Mouse (Mus musculus) heart, postnatal 0 days (tissue): ENCODE measurements around the gene Nav2. TPM values are rescaled to one million over a fixed set of nuclear protein-coding genes. Genes with fewer than 3 reads are reported as not detected.

Source experiments
- ATAC-seq: fragments of 200-750 bp; cut with Nextera tagmentation; 2 replicates; pipeline ENCODE4 v1.8.0; 2017; ENCODE audit warnings: low read depth, moderate number of reproducible peaks, moderate library complexity; ENCODE audit not compliant: insufficient read depth
- DNase-seq: peaks from one replicate; pipeline ENCODE4 v3.0.0-alpha.2; 2016; ENCODE audit warnings: low spot score
- H3K27ac ChIP-seq: fragments of 300-500 bp; sonication (generic); 2 replicates; pipeline ENCODE4 v1.5.1; 2014; ENCODE audit warnings: low read depth, mild to moderate bottlenecking
- H3K27me3 ChIP-seq: fragments of 300-500 bp; sonication (generic); 2 replicates; pipeline ENCODE4 v1.6.1; 2014; ENCODE audit warnings: low read length, mixed read lengths; ENCODE audit not compliant: control insufficient read depth, insufficient read depth
- H3K36me3 ChIP-seq: fragments of 300-500 bp; sonication (generic); replicated peaks from 2 replicates; pipeline ENCODE4 v1.6.1; 2014; ENCODE audit warnings: low read length, mixed read lengths; ENCODE audit not compliant: control insufficient read depth, insufficient read depth
- H3K4me1 ChIP-seq: fragments of 300-500 bp; sonication (generic); 2 replicates; pipeline ENCODE4 v1.6.1; 2014; ENCODE audit warnings: antibody characterized with exemption; ENCODE audit not compliant: control insufficient read depth, insufficient read depth
- H3K4me2 ChIP-seq: fragments of 300-500 bp; sonication (generic); 2 replicates; pipeline ENCODE4 v1.6.1; 2014; ENCODE audit warnings: low read depth, mild to moderate bottlenecking, low read length, moderate library complexity
- H3K4me3 ChIP-seq: fragments of 300-500 bp; sonication (generic); 2 replicates; pipeline ENCODE4 v1.5.1; 2014; ENCODE audit warnings: low read depth, low read length
- H3K9ac ChIP-seq: fragments of 300-500 bp; sonication (generic); replicated peaks from 2 replicates; pipeline ENCODE4 v1.6.1; 2014; ENCODE audit warnings: low read depth, low read length, mixed read lengths
- H3K9me3 ChIP-seq: fragments of 300-500 bp; sonication (generic); replicated peaks from 2 replicates; pipeline ENCODE4 v1.6.1; 2016; ENCODE audit warnings: low read length; ENCODE audit not compliant: control insufficient read depth
- CTCF ChIP-seq: IDR thresholded peaks from 2 replicates; pipeline ENCODE4 v1.5.1; 2016; ENCODE audit warnings: antibody characterized with exemption, control low read depth, low read depth
- EP300 ChIP-seq: IDR thresholded peaks from 2 replicates; pipeline ENCODE4 v1.6.1; 2016; ENCODE audit warnings: antibody characterized with exemption, low read depth
- WGBS: fragments of 180-500 bp; shearing (Covaris S2); extraction: QIAGEN DNeasy Blood & Tissue Kit; methylation state at CpG from one replicate; pipeline ENCODE4 v1.1.7; 2014; 5-methylcytosine and 5-hydroxymethylcytosine counted together
- polyA plus RNA-seq: library from polyadenylated mRNA; unstranded; fragments of >200 nt; fragmentation: Nextera tagmentation; extraction: Ambion mirVana; gene quantifications from 2 replicates; pipeline ENCODE4 v1.2.1, GENCODE M21; 2015
- total RNA-seq: library from RNA; depleted of rRNA; stranded (reverse); fragments of >200 nt; gene quantifications from 2 replicates; pipeline ENCODE4 v1.2.3, GENCODE M21; 2014; ENCODE audit warnings: low replicate concordance

Nav2 gene
- total and polyA plus RNA-seq, 2 experiments from 2014 or later = 22.8 to 77.9 TPM

- H3K9ac ChIP-seq = no peak overlapping the region
- no peak overlapping the region for H3K4me3 ChIP-seq
- peak overlapping the region; percentile 67 for H3K27ac ChIP-seq
- no peaks in the 10 kb centered on the region for H3K36me3 ChIP-seq
- 32% methylated on average over 4 of the region's 4 CpGs for WGBS
- H3K4me2 ChIP-seq = 0 out of 2 replicates have a peak overlapping the region, but pooled peaks have one; percentile 10
- peak; percentile 58 for DNase-seq
- TF ChIP-seq EP300 = no peak
- H3K4me1 ChIP-seq = peaks cover 41% of the 10 kb centered on the region
- ATAC-seq = peak; percentile 83
- H3K27me3 ChIP-seq = no peaks in the 10 kb centered on the region
- H3K9me3 ChIP-seq = no peaks in the 10 kb centered on the region
Measured at GRCm38 (mm10) chr7:48896051-48896450, 12.5 kb upstream of the Nav2 start.

- Histone ChIP-seq H3K4me1 (peaks cover 41% of the 10 kb centered on the region), H3K4me2 (no peak overlapping the region), H3K9ac (no peak overlapping the region), H3K4me3 (no peak overlapping the region), H3K36me3 (no peaks in the 10 kb centered on the region), H3K27me3 (no peaks in the 10 kb centered on the region), H3K9me3 (no peaks in the 10 kb centered on the region), H3K27ac (no peak overlapping the region)
- ATAC-seq (no peak), DNase-seq (no peak)
- TF ChIP-seq CTCF (no peak), EP300 (no peak)
- 79% methylated on average over 24 of the region's 24 CpGs for WGBS
Measured at GRCm38 (mm10) chr7:48897539-48898163, 10.9 kb upstream of the Nav2 start.

GRCm38 (mm10) chr7:48898416-48898815 lies 10.1 kb upstream of the Nav2 start:
- H3K4me3 ChIP-seq = no peak overlapping the region
- no peak for DNase-seq
- 67% methylated on average over 9 of the region's 9 CpGs for WGBS
- no peak overlapping the region for H3K27ac ChIP-seq
- H3K9me3 ChIP-seq = no peaks in the 10 kb centered on the region
- H3K36me3 ChIP-seq = no peaks in the 10 kb centered on the region
- no peak overlapping the region for H3K9ac ChIP-seq
- no peaks in the 10 kb centered on the region for H3K27me3 ChIP-seq
- H3K4me2 ChIP-seq = no peak overlapping the region
- TF ChIP-seq CTCF = no peak
- TF ChIP-seq EP300 = no peak
- no peak for ATAC-seq
- H3K4me1 ChIP-seq = peaks cover 43% of the 10 kb centered on the region

- ATAC-seq = no peak
Measured at GRCm38 (mm10) chr7:48900408-48901167, 7.9 kb upstream of the Nav2 start.

GRCm38 (mm10) chr7:48902454-48902853 lies 6.1 kb upstream of the Nav2 start:
- no peak for DNase-seq
- no peak overlapping the region for H3K9ac ChIP-seq
- H3K4me2 ChIP-seq = no peak overlapping the region
- no peaks in the 10 kb centered on the region for H3K36me3 ChIP-seq
- 48% methylated on average over 2 of the region's 2 CpGs for WGBS
- H3K27ac ChIP-seq = no peak overlapping the region
- H3K27me3 ChIP-seq = no peaks in the 10 kb centered on the region
- no peak overlapping the region for H3K4me3 ChIP-seq
- ATAC-seq = no peak
- TF ChIP-seq CTCF (no peak), EP300 (no peak)
- H3K9me3 ChIP-seq = no peaks in the 10 kb centered on the region
- H3K4me1 ChIP-seq = peaks cover 20% of the 10 kb centered on the region

More at GRCm38 (mm10) chr7:48900408-48901167, 7.9 kb upstream of the Nav2 start:
- Histone ChIP-seq H3K4me1 (peaks cover 31% of the 10 kb centered on the region), H3K36me3 (no peaks in the 10 kb centered on the region), H3K27me3 (no peaks in the 10 kb centered on the region), H3K27ac (no peak overlapping the region), H3K4me2 (no peak overlapping the region), H3K9me3 (no peaks in the 10 kb centered on the region), H3K9ac (no peak overlapping the region), H3K4me3 (no peak overlapping the region)
- no peak for TF ChIP-seq CTCF
- no peak for TF ChIP-seq EP300
- DNase-seq = no peak
- WGBS = 74% methylated on average over 8 of the region's 8 CpGs
